Mouse (Mus musculus) Patski (cell line): Measurements from ENCODE around the gene Rala. TPM values are rescaled to one million over a fixed set of nuclear protein-coding genes. Genes with fewer than 3 reads are reported as not detected.

Experiments used
- ATAC-seq: fragments of 100-300 bp; one replicate; pipeline ENCODE4 v1.8.0; 2021
- CTCF ChIA-PET: fragments of 350-600 bp; sonication (Branson Sonifier 250); formaldehyde crosslinking; loops from one replicate; lab custom pipeline; 2022; ENCODE audit warnings: inconsistent platforms; lab: Charles Lee
- POLR2A ChIA-PET: fragments of 350-600 bp; sonication (Branson Sonifier 250); formaldehyde crosslinking; loops from one replicate; lab custom pipeline; 2022; ENCODE audit warnings: antibody characterized with exemption, inconsistent platforms; lab: Charles Lee
- DNase-seq: peaks from one replicate; pipeline ENCODE4 v3.0.0-alpha.2; 2011; ENCODE audit warnings: low read depth, low spot score
- H3K27me3 ChIP-seq: fragments of 371-371 bp; one replicate; pipeline ENCODE4 v1.5.1; 2021
- CTCF ChIP-seq: fragments of 100-300 bp; IDR thresholded peaks from one replicate; pipeline ENCODE4 v1.5.1; 2021
- in situ Hi-C: fragments of 300-500 bp; cut with MboI; formaldehyde crosslinking; loops from 3 replicates; pipeline ENCODE4 v1.11.1; 2018; ENCODE audit warnings: low pct_unique_long_range_greater_than_20kb, mixed read lengths
- polyA plus RNA-seq: library from polyadenylated mRNA; unstranded; gene quantifications from one replicate; pipeline ENCODE4 v1.2.3, GENCODE M21; 2021

Rala gene
- 74.0 TPM for polyA plus RNA-seq

DNA sequence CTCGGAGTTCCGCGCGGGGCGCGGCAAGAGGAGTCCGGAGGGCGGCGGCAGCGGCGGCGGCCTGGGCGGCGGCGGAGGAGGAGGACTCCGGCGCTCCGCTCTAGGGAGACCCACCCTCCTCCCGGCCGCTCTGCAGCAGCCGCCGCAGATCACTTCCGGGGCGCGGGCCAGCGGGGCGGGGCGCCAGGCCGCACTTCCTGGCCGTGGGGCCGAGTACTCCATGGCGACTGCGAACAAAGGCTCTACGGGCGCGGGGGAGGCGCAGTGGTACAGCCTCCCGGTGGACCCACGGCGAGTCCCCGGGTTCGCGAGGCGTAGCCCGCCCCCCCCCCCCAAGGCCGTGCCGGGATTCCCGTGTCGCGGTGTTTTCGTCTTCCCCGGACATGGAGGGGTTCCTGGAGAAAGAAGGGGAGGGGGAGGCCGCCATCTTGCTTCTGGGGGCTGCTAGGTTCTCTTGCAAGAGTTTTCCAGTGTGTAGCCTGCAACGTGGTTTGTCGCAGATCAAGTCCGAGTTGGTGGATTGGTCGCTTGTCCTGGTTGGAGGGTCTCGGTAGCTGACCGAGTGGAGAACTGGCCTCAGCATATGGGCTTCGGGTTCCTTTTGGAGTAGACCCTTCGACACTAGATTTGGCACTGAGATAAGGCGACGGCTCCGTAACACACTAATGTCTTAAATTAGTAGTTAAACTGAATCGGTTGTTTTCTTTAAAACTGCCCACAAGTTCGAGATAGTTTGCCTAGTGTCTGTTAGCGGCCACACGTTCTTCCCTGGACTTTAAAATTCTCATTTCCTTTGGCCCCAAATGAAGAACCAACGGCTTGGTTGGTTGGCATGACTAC lies at the start of gene Rala:
Rala (minus strand) TSS at position 162 of the 840 bp plus-strand sequence.
- ChIA-PET POLR2A (no interaction called here), CTCF (no interaction called here)
- ATAC-seq: peak; percentile 99
- no peak for TF ChIP-seq CTCF
- H3K27me3 ChIP-seq: no peaks in the 10 kb centered on the region
- no peak for DNase-seq
- in situ Hi-C loops: loop anchor here (5.0 kb wide), 2 partner anchors 33 to 47 kb away; no protein-coding TSS in a partner anchor

DNA sequence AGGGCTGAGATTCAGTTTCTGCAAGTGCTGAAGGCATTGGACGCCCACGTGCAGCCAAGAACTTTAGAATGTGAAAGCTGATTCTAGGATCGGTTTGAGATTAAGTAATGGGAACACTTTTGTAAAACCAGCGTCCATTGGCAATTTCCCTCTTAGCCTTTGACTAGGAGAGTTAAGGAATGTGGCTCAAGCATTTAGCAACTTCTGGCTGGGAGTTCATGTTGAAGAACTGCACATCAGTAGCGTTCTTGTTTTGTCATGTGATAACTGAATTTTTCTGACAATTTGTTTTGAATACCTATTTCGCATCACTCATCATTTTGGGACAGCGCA lies 49.4 kb upstream of the Rala start:
- TF ChIP-seq CTCF: no peak
- ChIA-PET CTCF (no interaction called here), POLR2A (no interaction called here)
- H3K27me3 ChIP-seq: peaks cover 6% of the 10 kb centered on the region
- no peak for DNase-seq
- ATAC-seq: peak; percentile 41
- in situ Hi-C loops: no loop called here

DNA sequence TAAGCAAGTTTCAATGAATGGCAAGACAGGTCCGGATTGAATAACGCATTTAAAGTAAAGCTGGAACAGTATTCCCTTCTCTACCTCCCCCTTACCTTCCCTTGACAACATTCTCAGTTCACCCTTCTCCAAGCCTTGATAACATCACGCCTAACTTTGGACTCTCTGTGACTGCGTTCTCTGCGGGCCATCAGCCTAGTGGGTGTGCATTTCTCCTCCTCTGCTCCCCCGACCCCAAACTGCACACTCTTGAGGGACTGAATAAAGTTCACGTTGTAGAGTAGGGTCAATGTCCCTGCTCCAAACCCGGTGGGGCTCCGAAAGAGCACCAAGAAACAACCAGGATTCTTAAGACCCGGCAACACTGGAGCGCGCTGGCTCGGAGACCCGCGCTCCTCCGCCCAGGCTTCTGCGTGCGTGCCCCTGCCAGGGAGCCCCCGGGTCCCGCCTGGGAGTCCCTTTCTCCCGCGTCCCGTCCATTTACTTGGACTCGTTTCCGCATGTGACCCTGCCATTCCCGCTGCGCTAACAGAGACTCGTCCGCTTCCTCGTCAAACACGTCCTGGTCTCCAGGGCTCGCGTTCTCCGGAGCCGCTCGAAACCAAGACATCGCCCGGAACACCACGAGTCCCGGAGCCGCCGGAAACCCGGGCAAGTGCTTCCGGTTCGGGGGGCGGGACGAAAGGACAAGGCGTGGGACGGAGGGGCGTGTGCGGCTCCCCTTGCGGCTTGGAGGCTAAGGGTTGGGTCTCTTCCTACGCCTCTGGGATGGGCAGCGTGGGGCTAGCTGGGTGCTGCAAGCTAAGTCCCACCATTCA lies 48.9 kb upstream of the Rala start, which contains the start of gene Yae1d1:
Yae1d1 (minus strand) TSS at position 653 of the 818 bp plus-strand sequence.
- H3K27me3 ChIP-seq: peaks cover 6% of the 10 kb centered on the region
- ChIA-PET POLR2A (no interaction called here), CTCF (no interaction called here)
- TF ChIP-seq CTCF: peak; percentile 69
- ATAC-seq (peak; percentile 92), DNase-seq (no peak)
- in situ Hi-C loops: no loop called here

DNA sequence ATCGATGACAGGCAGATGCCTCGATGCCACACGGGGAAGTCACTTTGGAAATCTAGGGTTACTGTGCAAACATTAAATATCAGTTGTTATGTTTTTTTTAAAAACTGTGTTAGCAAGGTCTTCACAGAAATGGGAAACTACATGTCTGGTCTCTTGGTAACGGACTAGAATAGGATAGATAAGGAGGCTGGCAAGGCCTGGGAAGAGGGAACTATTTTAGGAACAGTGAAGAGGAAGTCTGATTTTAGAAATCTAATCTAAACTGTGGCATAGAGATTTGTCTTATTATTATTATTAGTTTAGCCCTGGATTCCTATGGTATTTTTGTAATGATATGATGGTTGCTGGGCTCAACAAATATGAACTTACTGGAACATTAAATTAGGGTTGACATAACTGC lies 48.0 kb upstream of the Rala start:
- ATAC-seq: no peak
- CTCF ChIA-PET: no interaction called here
- in situ Hi-C loops: no loop called here

DNA sequence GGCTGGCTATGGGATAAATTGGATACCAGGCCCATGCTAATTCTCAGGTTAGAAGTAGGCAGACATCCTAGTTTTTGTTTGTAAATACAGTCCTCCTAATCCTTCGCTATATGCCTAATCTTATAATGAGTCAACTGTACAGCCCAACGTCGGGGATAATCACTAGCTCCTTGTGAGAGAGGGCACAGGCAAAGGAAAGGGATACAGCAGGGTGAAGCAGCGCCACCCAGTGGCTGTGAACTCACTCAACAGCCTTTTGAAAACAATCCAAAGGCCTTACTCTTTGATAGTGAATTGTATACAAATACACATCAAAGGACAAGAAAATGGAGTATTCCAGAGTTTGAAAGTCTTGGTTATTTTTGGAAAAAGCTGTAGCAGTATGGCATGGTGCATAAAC lies 39.2 kb upstream of the Rala start:
- ChIA-PET CTCF (interaction anchor here (0.6 to 3.0 kb wide), 16 partner anchors 11 to 855 kb away, joined by 3 to 19 read pairs (median 4); no protein-coding TSS in a partner anchor), POLR2A (no interaction called here)
- DNase-seq (no peak), ATAC-seq (peak; percentile 65)
- TF ChIP-seq CTCF: peak; percentile 76
- in situ Hi-C loops: loop anchor here (5.0 to 10.0 kb wide), 2 partner anchors 146 to 238 kb away; no protein-coding TSS in a partner anchor
- no peaks in the 10 kb centered on the region for H3K27me3 ChIP-seq

More for the DNA sequence above, 48.0 kb upstream of the Rala start:
- no peak for DNase-seq
- POLR2A ChIA-PET: no interaction called here
- no peak for TF ChIP-seq CTCF
- peaks cover 6% of the 10 kb centered on the region for H3K27me3 ChIP-seq

DNA sequence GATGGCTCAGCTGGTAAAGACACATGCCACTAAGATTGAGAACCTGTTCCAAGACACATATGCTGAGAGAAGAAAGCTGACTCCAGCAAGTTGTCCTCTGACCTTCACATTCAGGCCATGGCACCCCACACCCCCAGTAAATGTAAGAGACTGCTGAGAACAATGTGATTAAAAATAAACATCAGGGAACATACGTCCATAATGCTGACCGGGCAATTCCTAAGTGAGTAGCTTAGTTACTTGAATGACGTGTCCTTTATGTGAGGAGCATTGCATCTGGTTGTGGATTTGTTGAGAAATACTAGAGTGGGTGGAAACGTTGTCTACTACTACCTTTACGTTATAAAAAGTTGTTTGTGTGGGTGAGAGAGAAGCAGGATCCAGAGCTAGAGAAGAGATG lies 38.6 kb upstream of the Rala start:
- in situ Hi-C loops: loop anchor here (5.0 to 10.0 kb wide), 2 partner anchors 145 to 238 kb away; no protein-coding TSS in a partner anchor
- TF ChIP-seq CTCF: no peak
- ATAC-seq: no peak
- no peaks in the 10 kb centered on the region for H3K27me3 ChIP-seq
- POLR2A ChIA-PET: no interaction called here
- no peak for DNase-seq
- CTCF ChIA-PET: interaction anchor here (0.6 to 3.0 kb wide), 16 partner anchors 10 to 855 kb away, joined by 3 to 19 read pairs (median 4); no protein-coding TSS in a partner anchor

DNA sequence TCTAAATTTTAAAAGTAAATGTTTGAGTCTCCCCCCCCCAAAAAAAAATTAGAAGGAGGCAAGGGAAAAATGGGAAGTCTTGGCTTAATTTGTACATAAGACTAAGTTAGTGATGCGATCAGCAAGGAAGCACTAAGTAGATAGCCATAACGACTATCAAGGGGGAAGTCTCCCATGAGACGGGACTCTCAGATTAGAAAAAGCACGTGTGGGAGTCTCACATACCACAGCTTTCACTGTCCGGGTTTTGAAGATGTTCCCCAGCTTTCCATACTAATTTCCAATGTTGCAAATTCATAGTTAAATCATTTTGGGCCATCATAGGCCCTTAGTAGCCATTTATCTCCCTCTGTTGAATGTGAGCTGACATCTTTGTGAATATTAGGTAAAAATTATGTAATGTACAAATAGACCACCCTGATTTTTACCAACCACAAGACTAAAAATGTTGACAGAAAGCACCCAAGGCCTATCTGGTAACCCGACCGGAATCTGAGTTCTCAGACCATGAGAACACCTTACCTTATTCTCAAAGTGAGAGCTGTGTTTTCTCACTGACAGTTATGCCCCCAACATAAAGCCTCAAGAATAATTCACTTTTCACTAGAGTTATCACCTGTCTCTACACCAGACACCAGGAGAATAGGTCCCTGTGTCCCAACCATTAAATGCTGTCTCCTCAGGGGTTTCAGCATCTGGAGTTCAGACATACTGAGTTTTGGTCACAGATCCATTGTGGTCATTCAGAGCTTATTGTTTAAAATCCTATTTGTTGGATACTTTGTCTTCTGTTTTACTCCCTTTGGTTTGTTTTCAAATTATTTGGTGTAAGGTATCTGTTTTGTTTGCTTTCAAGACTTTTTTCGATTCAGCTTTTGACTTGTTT lies 33.1 kb upstream of the Rala start:
- TF ChIP-seq CTCF: no peak
- CTCF ChIA-PET: no interaction called here

DNA sequence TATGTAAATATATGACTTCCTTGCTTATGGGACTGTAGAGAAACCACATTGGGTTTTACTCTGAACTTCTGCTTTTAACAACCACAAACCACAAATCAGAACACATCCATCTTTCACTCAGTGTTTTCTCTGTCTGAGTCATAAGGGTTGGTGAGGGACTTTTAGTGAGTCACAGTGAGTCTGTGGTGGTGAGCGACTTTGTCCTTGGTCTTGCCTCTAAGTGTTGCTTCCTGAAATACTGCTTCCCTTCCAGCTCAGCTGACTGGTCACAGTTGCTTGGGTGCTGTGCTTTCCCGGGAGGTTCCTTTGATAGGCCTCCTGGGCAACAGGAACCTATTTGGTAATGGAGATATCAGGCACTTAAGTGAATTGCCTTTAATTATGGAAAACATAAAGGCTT lies 31.9 kb upstream of the Rala start:
- in situ Hi-C loops: loop anchor here (5.0 kb wide), 2 partner anchors 34 to 79 kb away; partner anchors contain the start of gene Rala
- peak; percentile 64 for DNase-seq
- no peaks in the 10 kb centered on the region for H3K27me3 ChIP-seq
- CTCF ChIA-PET: interaction anchor here (1.3 kb wide), 1 partner anchor 78 kb away, joined by 4 read pairs; no protein-coding TSS in a partner anchor
- POLR2A ChIA-PET: no interaction called here
- no peak for TF ChIP-seq CTCF
- ATAC-seq: peak; percentile 99

More for the DNA sequence above, 33.1 kb upstream of the Rala start:
- H3K27me3 ChIP-seq: no peaks in the 10 kb centered on the region
- POLR2A ChIA-PET: no interaction called here
- DNase-seq: no peak
- in situ Hi-C loops: loop anchor here (5.0 kb wide), 2 partner anchors 35 to 80 kb away; partner anchors contain the start of gene Rala
- no peak for ATAC-seq

DNA sequence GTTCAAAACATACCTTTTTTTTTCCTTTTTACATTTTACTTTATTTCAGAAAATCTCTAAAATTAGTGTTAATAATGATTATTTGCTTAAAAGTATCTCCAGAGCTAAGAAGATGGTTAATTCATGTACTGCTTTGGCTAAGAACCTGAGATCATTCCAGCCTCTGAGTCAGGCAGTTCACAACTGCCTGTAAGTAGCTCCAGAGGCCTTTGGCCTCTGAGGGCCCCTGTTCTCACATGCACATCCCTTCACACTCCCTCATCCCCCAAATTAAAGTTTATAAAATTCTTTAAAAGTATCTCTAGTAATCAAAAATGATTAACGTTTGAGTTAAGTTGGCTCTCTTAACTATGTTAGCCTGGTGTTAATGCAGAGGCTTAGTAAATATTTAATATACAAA lies 31.4 kb upstream of the Rala start:
- in situ Hi-C loops: loop anchor here (5.0 kb wide), 2 partner anchors 33 to 78 kb away; partner anchors contain the start of gene Rala

More for the DNA sequence above, 31.4 kb upstream of the Rala start:
- H3K27me3 ChIP-seq: no peaks in the 10 kb centered on the region
- ATAC-seq: peak; percentile 71
- no peak for TF ChIP-seq CTCF
- ChIA-PET POLR2A (no interaction called here), CTCF (interaction anchor here (1.3 kb wide), 1 partner anchor 78 kb away, joined by 4 read pairs; no protein-coding TSS in a partner anchor)
- no peak for DNase-seq
